Mouse (Mus musculus): ENCODE data around the gene Ccdc88c. TPM values are rescaled to one million over a fixed set of nuclear protein-coding genes. Genes with fewer than 3 reads are reported as not detected.
A peak's percentile ranks its signal among the peaks of the same experiment; 100 is the strongest.

Gene Ccdc88c
- total RNA-seq, 2 experiments from 2014 or later = 1.1 to 2.1 TPM

GRCm38 (mm10) chr12:100937441-100938360 lies 91.2 kb downstream of the Ccdc88c start:
- DNase-seq (ENCODE audit: low spot score in 2 of 2) = no peak

- no peak for DNase-seq (ENCODE audit: low spot score in 2 of 2)
Measured at GRCm38 (mm10) chr12:100936737-100937136, 92.1 kb downstream of the Ccdc88c start.

DNA sequence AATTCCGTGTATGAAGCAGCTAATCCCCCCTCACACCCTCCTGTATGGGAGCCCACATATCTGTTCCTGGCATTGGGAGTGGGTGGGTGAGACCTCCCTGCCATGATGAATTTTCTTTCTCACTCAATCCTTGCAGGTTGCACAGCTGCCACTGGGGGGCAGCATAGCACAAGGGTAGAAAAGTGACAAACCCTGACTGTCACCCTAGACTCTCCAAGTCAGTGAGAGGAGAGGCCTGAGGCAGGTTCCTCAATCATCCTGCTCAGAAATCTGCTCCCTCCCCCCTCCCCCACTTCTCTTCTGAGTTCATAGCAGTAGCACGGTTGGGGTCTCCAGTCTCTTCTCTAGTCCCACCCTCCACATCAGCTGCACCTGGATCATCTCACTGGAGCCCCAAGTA lies 92.7 kb downstream of the Ccdc88c start:
- peak; percentile 65 to 82 for DNase-seq (ENCODE audit: low spot score in 2 of 2)

DNA sequence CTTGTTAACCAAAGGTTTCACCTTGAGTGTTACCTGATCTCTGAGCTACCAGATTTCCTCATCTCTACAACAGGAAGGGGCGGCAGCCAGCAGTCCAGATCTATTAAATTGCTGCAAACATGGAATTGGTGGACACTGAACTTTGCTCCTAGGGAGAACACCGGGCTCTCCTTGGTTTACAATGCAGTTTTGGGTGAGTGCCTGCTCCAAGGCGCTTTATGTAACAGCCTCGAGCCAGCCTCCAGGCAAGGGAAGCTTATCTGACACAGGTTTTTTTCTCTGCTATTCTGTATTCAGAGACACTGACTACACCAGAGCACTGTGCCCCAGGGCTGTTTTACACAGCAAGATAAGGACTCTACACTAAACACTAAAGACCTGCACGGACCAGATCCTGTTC lies 94.1 kb downstream of the Ccdc88c start:
- DNase-seq (ENCODE audit: low spot score in 2 of 2) = no peak

DNA sequence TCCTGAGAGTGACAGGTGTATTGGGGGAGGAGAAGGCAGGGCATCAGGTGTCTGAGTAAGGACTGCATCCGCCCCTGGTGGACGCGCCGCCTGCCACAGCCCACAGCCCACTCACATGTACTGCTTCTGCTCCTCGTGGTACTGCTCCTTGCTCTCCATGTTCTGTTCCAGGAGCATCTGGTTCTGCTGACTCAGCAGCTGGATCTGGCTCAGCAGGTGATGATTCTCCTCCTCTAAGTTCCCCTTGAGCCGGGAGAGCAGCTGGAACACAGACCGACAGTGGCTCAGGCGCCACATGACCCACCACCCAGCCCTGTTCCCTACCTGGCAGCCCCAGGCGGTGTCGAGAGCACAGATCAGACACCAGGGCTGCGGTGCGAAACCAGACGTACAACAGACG lies 97.2 kb downstream of the Ccdc88c start:
- DNase-seq (ENCODE audit: low spot score in 2 of 2) = no peak

DNA sequence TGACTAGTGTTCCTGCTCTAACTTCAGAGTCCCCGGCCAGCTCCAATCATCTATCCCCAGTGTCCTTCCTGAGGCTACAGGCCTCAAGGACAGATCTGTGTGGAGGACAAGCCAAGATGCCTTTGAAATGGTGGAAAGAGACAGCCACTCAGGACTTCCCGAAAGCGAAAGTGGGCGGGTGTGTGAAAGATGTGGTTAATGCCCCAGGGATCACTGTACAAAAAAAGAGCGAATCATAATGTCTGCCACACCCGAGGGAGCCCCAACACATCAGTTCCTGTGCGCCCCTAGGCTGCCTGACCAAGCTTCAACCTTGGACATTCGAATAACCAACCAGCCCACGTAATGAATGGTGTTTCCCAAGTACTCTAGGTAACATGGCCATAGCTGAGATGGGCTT lies 100.6 kb downstream of the Ccdc88c start:
- no peak for DNase-seq (ENCODE audit: low spot score in 2 of 2)

- DNase-seq (ENCODE audit: low spot score in 2 of 2) = peak in 1 of 2 experiments; percentile 59
Measured at GRCm38 (mm10) chr12:100925644-100926619, 102.9 kb downstream of the Ccdc88c start.

GRCm38 (mm10) chr12:100924646-100925339 lies 104.1 kb downstream of the Ccdc88c start:
- DNase-seq (ENCODE audit: low spot score in 2 of 2) = peak in 1 of 2 experiments; percentile 14

GRCm38 (mm10) chr12:100910731-100911130 lies 118.1 kb downstream of the Ccdc88c start:
- DNase-seq (ENCODE audit: low spot score in 2 of 2) = no peak

DNA sequence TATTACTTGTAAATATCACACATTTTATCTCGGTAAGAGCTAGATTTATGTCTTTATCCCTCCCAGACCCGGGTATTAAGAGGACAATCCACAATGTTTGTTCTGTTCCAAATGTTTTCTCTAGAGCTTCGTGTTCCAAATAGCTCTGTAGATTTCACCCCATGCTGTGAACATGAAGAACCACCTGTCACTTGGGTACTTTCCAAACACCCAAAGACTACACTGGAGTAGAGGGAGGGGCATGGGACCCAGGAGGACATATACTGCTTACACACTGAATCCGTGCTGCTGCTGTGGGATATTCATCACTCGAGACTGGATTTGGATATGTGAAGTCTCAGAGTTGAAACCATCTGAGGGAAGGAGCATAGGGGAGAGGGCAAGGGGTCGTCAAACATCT lies 119.1 kb downstream of the Ccdc88c start:
- no peak for DNase-seq (ENCODE audit: low spot score in 2 of 2)

GRCm38 (mm10) chr12:100908298-100909034 lies 120.4 kb downstream of the Ccdc88c start:
- no peak for DNase-seq (ENCODE audit: low spot score in 2 of 2)

DNA sequence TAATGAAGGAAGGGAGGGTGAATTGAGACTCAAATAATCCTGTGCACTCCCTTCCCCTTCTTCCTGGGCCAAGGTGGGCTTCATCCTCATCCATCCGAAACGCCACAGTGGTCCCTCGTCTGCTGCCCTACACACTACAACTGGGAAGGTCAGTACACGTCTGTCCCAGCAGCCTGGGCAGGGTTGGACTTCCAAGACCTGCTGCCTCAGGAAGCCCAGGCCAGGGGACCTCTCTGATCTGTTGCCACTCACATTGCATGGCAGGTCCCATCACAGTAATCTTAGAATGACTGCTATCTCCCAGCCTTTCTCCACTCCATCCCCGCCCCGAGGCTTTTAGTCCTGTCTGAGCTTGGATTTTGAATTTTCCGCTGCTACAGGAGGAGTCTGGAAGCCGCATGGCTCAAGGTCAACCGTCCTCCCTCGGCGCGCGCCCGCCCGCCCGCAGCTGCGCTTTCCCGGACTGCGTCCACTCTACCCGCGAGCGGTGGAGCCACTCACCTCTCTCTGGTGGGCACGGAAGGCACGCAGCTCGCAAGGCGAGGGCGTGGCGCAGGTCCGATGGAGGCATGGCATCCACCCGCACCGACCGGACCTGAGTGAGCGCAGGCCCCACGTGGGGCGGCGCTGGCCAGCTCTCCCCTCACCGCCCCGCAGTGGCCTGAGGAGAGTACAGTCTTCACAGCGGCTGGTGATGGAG lies 121.1 kb downstream of the Ccdc88c start, which contains the start of gene Gpr68:
TSS of gene Gpr68 (minus strand) at position 601 of the 700 bp plus-strand sequence.
- DNase-seq (ENCODE audit: low spot score in 2 of 2) = peak in 1 of 2 experiments; percentile 30

DNA sequence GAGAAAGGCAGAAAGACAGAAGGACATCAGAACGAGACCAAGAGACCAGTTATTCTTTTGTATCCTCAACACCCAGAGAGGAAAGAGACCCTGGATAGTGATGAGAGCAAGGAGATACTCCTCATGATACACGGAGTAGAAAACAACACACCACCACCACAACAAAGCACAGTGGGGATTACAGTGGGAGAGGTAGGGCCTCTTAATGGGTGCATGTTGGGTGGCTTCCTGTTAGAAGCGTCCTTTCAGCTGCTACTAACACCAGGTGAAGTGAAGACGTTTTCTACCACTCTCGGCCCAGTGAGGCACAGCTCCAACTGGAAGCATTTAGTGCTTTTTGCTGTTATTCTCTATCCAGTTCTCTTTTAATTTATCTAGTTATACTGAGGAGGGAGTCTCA lies 122.0 kb downstream of the Ccdc88c start:
- DNase-seq (ENCODE audit: low spot score in 2 of 2) = no peak

GRCm38 (mm10) chr12:100903761-100904160 lies 125.1 kb downstream of the Ccdc88c start:
- DNase-seq (ENCODE audit: low spot score in 2 of 2) = no peak

DNA sequence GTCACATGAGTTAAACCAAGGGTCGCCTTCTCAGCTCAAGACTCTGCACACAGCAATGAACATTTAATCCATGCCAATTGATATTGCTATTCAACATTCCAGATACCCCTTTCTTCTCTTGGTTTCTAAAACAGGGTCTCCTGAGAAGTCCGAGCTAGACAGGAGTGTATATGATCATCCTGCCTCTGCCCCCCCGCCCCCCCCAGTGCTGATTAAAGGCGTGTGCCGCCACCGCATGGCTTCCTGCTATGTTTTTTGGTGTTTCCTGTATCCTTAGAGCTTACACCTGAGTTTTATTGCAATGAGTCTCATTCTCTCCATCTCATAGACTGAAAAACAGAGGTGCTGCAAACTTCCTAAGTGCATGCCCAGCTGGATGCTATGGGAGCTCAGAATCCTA lies 127.5 kb downstream of the Ccdc88c start:
- no peak for DNase-seq (ENCODE audit: low spot score in 2 of 2)

GRCm38 (mm10) chr12:100900901-100901300 lies 128.0 kb downstream of the Ccdc88c start:
- no peak for DNase-seq (ENCODE audit: low spot score in 2 of 2)

- no peak for DNase-seq (ENCODE audit: low spot score in 2 of 2)
Measured at GRCm38 (mm10) chr12:100899111-100899640, 129.7 kb downstream of the Ccdc88c start.

GRCm38 (mm10) chr12:100897736-100898650 lies 130.9 kb downstream of the Ccdc88c start:
- DNase-seq (ENCODE audit: low spot score in 2 of 2) = no peak
